In genomic region chr9:119939646-119940045, GRCm38 (mm10) we compare ENCODE assay signal across 30 mouse cellular contexts. TPM values are rescaled to one million over a fixed set of nuclear protein-coding genes. Genes with fewer than 3 reads are reported as not detected.
DNase-seq lines count a peak whose midpoint lies in the region; ATAC-seq and TF ChIP-seq lines count a peak whose summit lies in the region.
"Had no signal": no experiment of that assay in that cellular context is flagged by ENCODE, and none has a peak within 500 bp of the region (broad histone marks: within the 10 kb centered on the region; RNA-seq: fewer than 3 reads in every experiment).

No protein-coding gene starts in this region.

- H3K9me3 ChIP-seq in embryonic facial prominence, embryonic 10.5 days, result no peaks in the 10 kb centered on the region
- H3K9me3 ChIP-seq in embryonic facial prominence, embryonic 13.5 days, result no peaks in the 10 kb centered on the region
- H3K9me3 ChIP-seq in limb, embryonic 11.5 days (ENCODE audit: control insufficient read depth, low read length), result no peaks in the 10 kb centered on the region
- H3K9me3 ChIP-seq: forebrain, embryonic 10.5 days; forebrain, embryonic 13.5 days; heart, embryonic 12.5 days; heart, embryonic 15.5 days; hindbrain, embryonic 10.5 days; hindbrain, embryonic 13.5 days; intestine, embryonic 15.5 days had no signal

- 0 out of 2 replicates have a peak overlapping the region, but pooled peaks have one; percentile 51 for H3K9ac ChIP-seq in embryonic facial prominence, embryonic 13.5 days
- no peak overlapping the region for H3K9ac ChIP-seq in limb, embryonic 11.5 days (ENCODE audit: low read length)
- H3K9ac ChIP-seq: forebrain, embryonic 13.5 days; heart, embryonic 12.5 days; heart, embryonic 15.5 days; intestine, embryonic 15.5 days had no signal

- ATAC-seq in embryonic facial prominence, embryonic 13.5 days (ENCODE audit: insufficient number of reproducible peaks, insufficient read depth, low FRiP score, low TSS enrichment, low read depth), result no peak
- no peak for ATAC-seq in limb, embryonic 11.5 days (ENCODE audit: insufficient number of reproducible peaks, low FRiP score, low TSS enrichment, low read depth)
- ATAC-seq in megakaryocyte-erythroid progenitor cell, adult 5-6 weeks (replicated peaks; ENCODE audit: low FRiP score, low TSS enrichment, poor library complexity, severe bottlenecking), result no peak
- ATAC-seq: activated CD4-positive, CD25-positive, alpha-beta regulatory T cell, adult 4 months; forebrain, embryonic 13.5 days; forebrain, embryonic 16.5 days; hindbrain, embryonic 16.5 days; intestine, embryonic 15.5 days had no signal

- H3K4me2 ChIP-seq in embryonic facial prominence, embryonic 13.5 days, result no peak overlapping the region
- no peak overlapping the region for H3K4me2 ChIP-seq in limb, embryonic 11.5 days (ENCODE audit: low read depth, severe bottlenecking)
- H3K4me2 ChIP-seq: forebrain, embryonic 13.5 days; heart, embryonic 12.5 days; heart, embryonic 15.5 days; hindbrain, embryonic 13.5 days; intestine, embryonic 15.5 days had no signal

- H3K36me3 ChIP-seq in embryonic facial prominence, embryonic 10.5 days (replicated peaks), result no peaks in the 10 kb centered on the region
- no peaks in the 10 kb centered on the region for H3K36me3 ChIP-seq in embryonic facial prominence, embryonic 13.5 days
- H3K36me3 ChIP-seq in limb, embryonic 11.5 days (ENCODE audit: control insufficient read depth, insufficient read depth, low read length), result no peaks in the 10 kb centered on the region
- H3K36me3 ChIP-seq: heart, embryonic 12.5 days; heart, embryonic 15.5 days; hindbrain, embryonic 10.5 days; hindbrain, embryonic 13.5 days; intestine, embryonic 15.5 days had no signal

- DNase-seq in embryo, embryonic 10.5 days (ENCODE audit: low spot score), result peak; percentile 21
- DNase-seq in embryo, embryonic 10 days (ENCODE audit: low spot score), result no peak
- peak; percentile 48 for DNase-seq in embryonic facial prominence, embryonic 10.5 days (ENCODE audit: low spot score)
- peak; percentile 58 for DNase-seq in limb, embryonic 11.5 days (ENCODE audit: low spot score)
- DNase-seq in gastrocnemius, postnatal 36 days, result no peak
- no peak for DNase-seq in gastrocnemius, adult 2 months
- DNase-seq: adrenal gland, adult 8-10 months; adrenal gland, postnatal 25 days; cerebellum, adult 11-12 months; cerebellum, adult 8-10 months; cerebellum, postnatal 14 days; gastrocnemius, postnatal 14 days; heart, adult 18-20 months; heart, postnatal 10 days; heart, postnatal 36 days; kidney, adult 11 months had no signal

- no peak overlapping the region for H3K4me3 ChIP-seq in embryonic facial prominence, embryonic 10.5 days
- H3K4me3 ChIP-seq in embryonic facial prominence, embryonic 13.5 days, result no peak overlapping the region
- H3K4me3 ChIP-seq in limb, embryonic 11.5 days (ENCODE audit: low read depth, low read length), result no peak overlapping the region
- H3K4me3 ChIP-seq in gastrocnemius, adult 2 months, result no peak overlapping the region
- H3K4me3 ChIP-seq: erythroblast, embryonic 14.5 days; forebrain, embryonic 10.5 days; forebrain, embryonic 13.5 days; heart, embryonic 12.5 days; heart, embryonic 15.5 days; hindbrain, embryonic 10.5 days; hindbrain, embryonic 13.5 days; intestine, embryonic 15.5 days had no signal

- H3K27me3 ChIP-seq in embryonic facial prominence, embryonic 10.5 days (replicated peaks; ENCODE audit: low read depth, poor library complexity, severe bottlenecking), result no peaks in the 10 kb centered on the region
- no peaks in the 10 kb centered on the region for H3K27me3 ChIP-seq in embryonic facial prominence, embryonic 13.5 days
- no peaks in the 10 kb centered on the region for H3K27me3 ChIP-seq in limb, embryonic 11.5 days (ENCODE audit: control insufficient read depth, insufficient read depth, low read length)
- H3K27me3 ChIP-seq: forebrain, embryonic 13.5 days; heart, embryonic 12.5 days; heart, embryonic 15.5 days; intestine, embryonic 15.5 days had no signal

- intact Hi-C loops in gastrocnemius, postnatal 36 days (cut with DNase I), result no loop called here
- intact Hi-C loops in gastrocnemius, adult 2 months (cut with DNase I), result loop anchor here (10.0 kb wide), 1 partner anchor 135 kb away; no protein-coding TSS in a partner anchor

- no peak for TF ChIP-seq CTCF in gastrocnemius, adult 2 months (IDR thresholded peaks at IDR 0.05)

- H3K4me1 ChIP-seq in embryonic facial prominence, embryonic 10.5 days, result peaks cover 52% of the 10 kb centered on the region
- H3K4me1 ChIP-seq in embryonic facial prominence, embryonic 13.5 days, result peaks cover 23% of the 10 kb centered on the region
- peaks cover 13% of the 10 kb centered on the region; the same call in 1 of the 2 replicates for H3K4me1 ChIP-seq in limb, embryonic 11.5 days (ENCODE audit: control insufficient read depth, insufficient read depth, low read length)

- WGBS in embryonic facial prominence, embryonic 10.5 days, result 53% methylated on average over 10 of the region's 10 CpGs
- 26% methylated on average over 10 of the region's 10 CpGs for WGBS in embryonic facial prominence, embryonic 13.5 days
- 45% methylated on average over 10 of the region's 10 CpGs for WGBS in limb, embryonic 11.5 days

- peak overlapping the region; percentile 75; the same call in 1 of the 2 replicates for H3K27ac ChIP-seq in embryonic facial prominence, embryonic 10.5 days (replicated peaks)
- H3K27ac ChIP-seq in embryonic facial prominence, embryonic 13.5 days, result no peak overlapping the region
- peak overlapping the region; percentile 59; the same call in 1 of the 2 replicates for H3K27ac ChIP-seq in limb, embryonic 11.5 days (replicated peaks; ENCODE audit: low read depth, low read length)
- no peak overlapping the region for H3K27ac ChIP-seq in gastrocnemius, adult 2 months
- H3K27ac ChIP-seq: forebrain, embryonic 10.5 days; forebrain, embryonic 13.5 days; heart, embryonic 15.5 days; hindbrain, embryonic 13.5 days had no signal

RNA-seq across cellular contexts. Expression of gene Ttc21a, which starts 2.2 kb away (rescaled TPM):
- 0.43 and 0.47 TPM in 2 replicates for polyA plus RNA-seq in embryonic facial prominence, embryonic 10.5 days (2016; fragmentation: Nextera tagmentation; extraction: Ambion mirVana)
- polyA plus RNA-seq in embryonic facial prominence, embryonic 13.5 days (2015; fragmentation: Nextera tagmentation; extraction: Ambion mirVana), result 0.28 and 0.54 TPM in 2 replicates
- 0.35 and 0.68 TPM in 2 replicates for polyA plus RNA-seq in limb, embryonic 11.5 days (2014; fragmentation: Nextera tagmentation; extraction: Ambion mirVana)
- total RNA-seq in gastrocnemius, postnatal 36 days (2021), result not detected
- not detected for total RNA-seq in gastrocnemius, adult 2 months (2021)
- not detected in 2 replicates for total RNA-seq in megakaryocyte-erythroid progenitor cell, adult 5-6 weeks (2014; fragmentation: Nextera tagmentation)
- total RNA-seq in megakaryocyte-erythroid progenitor cell, adult 5-6 weeks (2017), result not detected in 2 replicates
- total RNA-seq: gastrocnemius, adult 18-20 months; gastrocnemius, postnatal 14 days; heart, postnatal 10 days; heart, postnatal 36 days had no signal
- polyA plus RNA-seq: activated CD4-positive, CD25-positive, alpha-beta regulatory T cell, adult 4 months; erythroblast, embryonic 14.5 days had no signal

RNA-seq across cellular contexts. Expression of gene Gorasp1, which starts 2.3 kb away (rescaled TPM):
- polyA plus RNA-seq in embryonic facial prominence, embryonic 10.5 days (2016; fragmentation: Nextera tagmentation; extraction: Ambion mirVana), result 27.9 and 29.2 TPM in 2 replicates
- 28.0 and 31.9 TPM in 2 replicates for polyA plus RNA-seq in embryonic facial prominence, embryonic 13.5 days (2015; fragmentation: Nextera tagmentation; extraction: Ambion mirVana)
- 23.3 and 23.8 TPM in 2 replicates for polyA plus RNA-seq in limb, embryonic 11.5 days (2014; fragmentation: Nextera tagmentation; extraction: Ambion mirVana)
- 10 to 100 TPM; 14.5 to 15.3 TPM for total RNA-seq in gastrocnemius, postnatal 36 days (2021)
- 10 to 100 TPM; 20.5 to 21.4 TPM for total RNA-seq in gastrocnemius, adult 2 months (2021)
- total RNA-seq in megakaryocyte-erythroid progenitor cell, adult 5-6 weeks (2014; fragmentation: Nextera tagmentation), result 8.9 and 11.4 TPM in 2 replicates
- total RNA-seq in megakaryocyte-erythroid progenitor cell, adult 5-6 weeks (2017), result 4.8 and 7.8 TPM in 2 replicates

RNA-seq across cellular contexts. Expression of gene Csrnp1, which starts 44.8 kb away (rescaled TPM):
- polyA plus RNA-seq in embryonic facial prominence, embryonic 10.5 days (2016; fragmentation: Nextera tagmentation; extraction: Ambion mirVana), result 3.1 and 4.8 TPM in 2 replicates
- polyA plus RNA-seq in embryonic facial prominence, embryonic 13.5 days (2015; fragmentation: Nextera tagmentation; extraction: Ambion mirVana), result 3.3 and 4.5 TPM in 2 replicates
- 1.5 and 1.6 TPM in 2 replicates for polyA plus RNA-seq in limb, embryonic 11.5 days (2014; fragmentation: Nextera tagmentation; extraction: Ambion mirVana)
- total RNA-seq in gastrocnemius, postnatal 36 days (2021), result 10 to 100 TPM in 1 of 2 experiments, 1 to 10 TPM in 1; 3.0 to 11.0 TPM
- 10 to 100 TPM in 1 of 2 experiments, 1 to 10 TPM in 1; 5.9 to 12.0 TPM for total RNA-seq in gastrocnemius, adult 2 months (2021)
- 1.6 and 3.1 TPM in 2 replicates for total RNA-seq in megakaryocyte-erythroid progenitor cell, adult 5-6 weeks (2014; fragmentation: Nextera tagmentation)
- 8.0 and 15.6 TPM in 2 replicates for total RNA-seq in megakaryocyte-erythroid progenitor cell, adult 5-6 weeks (2017)

RNA-seq across cellular contexts. Expression of gene Wdr48, which starts 45.0 kb away (rescaled TPM):
- 71.3 and 72.2 TPM in 2 replicates for polyA plus RNA-seq in embryonic facial prominence, embryonic 10.5 days (2016; fragmentation: Nextera tagmentation; extraction: Ambion mirVana)
- 53.3 and 58.1 TPM in 2 replicates for polyA plus RNA-seq in embryonic facial prominence, embryonic 13.5 days (2015; fragmentation: Nextera tagmentation; extraction: Ambion mirVana)
- polyA plus RNA-seq in limb, embryonic 11.5 days (2014; fragmentation: Nextera tagmentation; extraction: Ambion mirVana), result 59.6 and 64.7 TPM in 2 replicates
- 10 to 100 TPM; 11.0 to 12.1 TPM for total RNA-seq in gastrocnemius, postnatal 36 days (2021)
- 10 to 100 TPM; 14.3 to 15.9 TPM for total RNA-seq in gastrocnemius, adult 2 months (2021)
- 49.3 and 67.8 TPM in 2 replicates for total RNA-seq in megakaryocyte-erythroid progenitor cell, adult 5-6 weeks (2014; fragmentation: Nextera tagmentation)
- total RNA-seq in megakaryocyte-erythroid progenitor cell, adult 5-6 weeks (2017), result 27.2 and 36.4 TPM in 2 replicates

Comparison
In these comparisons a context has a peak if more than half of its experiments do, and no peak if none do; other contexts are left out.
1. DNase-seq: peak in embryo, embryonic 10.5 days (single experiment), embryonic facial prominence, embryonic 10.5 days (single experiment) and limb, embryonic 11.5 days (single experiment); none in embryo, embryonic 10 days (single experiment), gastrocnemius, postnatal 36 days (0 of 2) and gastrocnemius, adult 2 months (single experiment).
2. H3K27ac ChIP-seq: peak in embryonic facial prominence, embryonic 10.5 days (single experiment) and limb, embryonic 11.5 days (single experiment); none in embryonic facial prominence, embryonic 13.5 days (single experiment) and gastrocnemius, adult 2 months (single experiment).